ENCODE assay signal across 8 mouse cellular contexts in the genomic region with DNA sequence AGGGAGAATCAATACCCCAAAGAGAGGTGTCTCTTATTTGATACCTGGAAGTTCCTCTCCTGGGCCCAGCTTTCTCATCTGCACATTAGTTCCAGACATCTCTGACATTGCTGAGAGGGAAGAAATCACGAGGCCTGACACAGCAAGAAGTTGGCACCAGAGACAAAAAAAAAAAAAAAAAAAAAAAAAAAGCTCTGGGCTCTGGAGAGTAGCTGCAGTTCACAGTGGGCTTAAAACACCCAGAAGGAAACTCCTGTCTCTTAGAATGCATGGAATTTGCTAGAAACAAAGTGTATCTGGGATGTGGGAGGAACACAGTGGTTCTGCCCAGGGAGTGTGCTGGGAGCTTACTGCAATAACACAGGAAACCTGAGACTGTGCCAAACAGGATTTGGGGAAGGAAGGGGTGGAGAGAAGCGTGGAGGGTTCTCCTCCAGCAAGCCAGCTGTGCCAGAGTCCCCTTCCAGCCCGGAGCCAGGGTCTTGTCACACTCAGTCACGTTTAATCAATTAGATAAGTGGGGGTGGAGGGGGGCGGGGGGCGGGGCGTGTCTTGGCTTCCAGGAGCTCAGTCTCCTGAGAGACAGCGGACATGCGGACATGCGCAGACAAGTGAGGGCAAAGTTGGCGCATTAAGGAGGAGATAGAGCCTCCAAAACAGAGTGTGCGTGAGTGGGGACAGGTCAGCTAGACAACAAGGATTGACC.
A peak's percentile ranks its signal among the peaks of the same experiment; 100 is the strongest.
DNase-seq lines count a peak whose midpoint lies in the region; ATAC-seq and TF ChIP-seq lines count a peak whose summit lies in the region.

No protein-coding gene starts in this region.

- no peak overlapping the region for H3K9ac ChIP-seq in hindbrain, embryonic 13.5 days
- H3K9ac ChIP-seq in limb, embryonic 13.5 days, result no peak overlapping the region
- 0 out of 2 replicates have a peak overlapping the region, but pooled peaks have one; percentile 19 for H3K9ac ChIP-seq in midbrain, embryonic 13.5 days (replicated peaks)

- peaks cover 37% of the 10 kb centered on the region for H3K4me1 ChIP-seq in hindbrain, embryonic 13.5 days (replicated peaks)
- peaks cover 27% of the 10 kb centered on the region for H3K4me1 ChIP-seq in limb, embryonic 13.5 days
- peaks cover 36% of the 10 kb centered on the region for H3K4me1 ChIP-seq in midbrain, embryonic 13.5 days (replicated peaks)

- no peak overlapping the region for H3K4me3 ChIP-seq in hindbrain, embryonic 13.5 days
- H3K4me3 ChIP-seq in limb, embryonic 13.5 days, result peak overlapping the region; percentile 14
- H3K4me3 ChIP-seq in midbrain, embryonic 13.5 days (replicated peaks), result no peak overlapping the region

- H3K9me3 ChIP-seq in hindbrain, embryonic 13.5 days, result no peaks in the 10 kb centered on the region
- no peaks in the 10 kb centered on the region for H3K9me3 ChIP-seq in limb, embryonic 13.5 days
- no peaks in the 10 kb centered on the region for H3K9me3 ChIP-seq in midbrain, embryonic 13.5 days

- no peak for TF ChIP-seq CTCF in brain, embryonic 14.5 days (IDR thresholded peaks at IDR 0.05; ENCODE audit: borderline replicate concordance, extremely low read depth, insufficient read depth, insufficient read length)

- H3K27me3 ChIP-seq in hindbrain, embryonic 13.5 days, result no peaks in the 10 kb centered on the region
- H3K27me3 ChIP-seq in limb, embryonic 13.5 days, result no peaks in the 10 kb centered on the region
- H3K27me3 ChIP-seq in midbrain, embryonic 13.5 days, result no peaks in the 10 kb centered on the region

- no peak for TF ChIP-seq POLR2A in brain, embryonic 14.5 days (IDR thresholded peaks at IDR 0.05; ENCODE audit: borderline replicate concordance, extremely low read depth, insufficient read depth, insufficient read length, poor library complexity, severe bottlenecking)

- peak overlapping the region; percentile 79 for H3K27ac ChIP-seq in hindbrain, embryonic 13.5 days
- H3K27ac ChIP-seq in limb, embryonic 13.5 days, result peak overlapping the region; percentile 85
- peak overlapping the region; percentile 67 for H3K27ac ChIP-seq in midbrain, embryonic 13.5 days

- 12% methylated on average over 11 of the region's 12 CpGs for WGBS in hindbrain, embryonic 13.5 days
- WGBS in limb, embryonic 13.5 days, result 9% methylated on average over 12 of the region's 12 CpGs
- WGBS in midbrain, embryonic 13.5 days, result 7% methylated on average over 12 of the region's 12 CpGs

- DNase-seq in cerebellum, postnatal 14 days, result peak; percentile 58 to 59
- no peak for DNase-seq in cerebellum, adult 11-12 months
- DNase-seq in brain, embryonic 14.5 days (ENCODE audit: low read depth), result peak; percentile 87
- peak; percentile 38 to 60 for DNase-seq in gastrocnemius, adult 8-10 months (ENCODE audit: low spot score in 2 of 2)
- peak; percentile 72 for DNase-seq in yolk sac, embryonic 10.5 days (ENCODE audit: low spot score)

- ATAC-seq in hindbrain, embryonic 13.5 days (ENCODE audit: low FRiP score), result peak; percentile 49; the same call in 1 of the 2 replicates
- ATAC-seq in limb, embryonic 13.5 days (ENCODE audit: low FRiP score, low read depth), result peak; percentile 84
- peak; percentile 82 for ATAC-seq in midbrain, embryonic 13.5 days

- peak overlapping the region; percentile 26; the same call in 1 of the 2 replicates for H3K4me2 ChIP-seq in hindbrain, embryonic 13.5 days
- H3K4me2 ChIP-seq in limb, embryonic 13.5 days (replicated peaks), result peak overlapping the region; percentile 44
- H3K4me2 ChIP-seq in midbrain, embryonic 13.5 days (replicated peaks), result 0 out of 2 replicates have a peak overlapping the region, but pooled peaks have one; percentile 5

- H3K36me3 ChIP-seq in hindbrain, embryonic 13.5 days, result peaks cover 10% of the 10 kb centered on the region
- H3K36me3 ChIP-seq in limb, embryonic 13.5 days, result peaks cover 4% of the 10 kb centered on the region
- H3K36me3 ChIP-seq in midbrain, embryonic 13.5 days, result peaks cover 11% of the 10 kb centered on the region
